Mouse (Mus musculus): ENCODE measurements around the gene Ankrd34b.

DNA sequence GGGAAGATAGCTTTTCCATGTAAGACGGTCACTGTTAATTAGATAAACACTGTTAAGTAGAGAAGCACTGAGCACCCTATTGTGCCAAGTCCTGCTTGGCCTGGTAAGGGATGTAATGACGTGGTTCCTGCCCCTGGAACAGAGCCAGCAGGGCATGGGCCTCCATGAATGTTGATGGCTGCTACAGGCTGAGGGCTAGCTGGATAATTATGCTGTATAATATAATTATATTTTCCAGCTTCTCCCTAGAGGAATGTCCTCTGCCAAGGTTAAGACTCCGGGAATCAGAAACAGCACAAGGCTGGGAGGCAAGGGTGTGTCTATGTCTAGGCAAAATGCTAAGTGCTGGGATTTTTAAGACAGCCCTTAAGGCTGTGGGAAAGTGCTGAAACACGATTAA, 65.1 kb downstream of the Ankrd34b start:
- TF ChIP-seq CTCF (IDR thresholded peaks at IDR 0.05) = no peak
- no peak for TF ChIP-seq EP300 (IDR thresholded peaks at IDR 0.05)
